8 mouse cellular contexts compared by ENCODE assay signal in the genomic region with DNA sequence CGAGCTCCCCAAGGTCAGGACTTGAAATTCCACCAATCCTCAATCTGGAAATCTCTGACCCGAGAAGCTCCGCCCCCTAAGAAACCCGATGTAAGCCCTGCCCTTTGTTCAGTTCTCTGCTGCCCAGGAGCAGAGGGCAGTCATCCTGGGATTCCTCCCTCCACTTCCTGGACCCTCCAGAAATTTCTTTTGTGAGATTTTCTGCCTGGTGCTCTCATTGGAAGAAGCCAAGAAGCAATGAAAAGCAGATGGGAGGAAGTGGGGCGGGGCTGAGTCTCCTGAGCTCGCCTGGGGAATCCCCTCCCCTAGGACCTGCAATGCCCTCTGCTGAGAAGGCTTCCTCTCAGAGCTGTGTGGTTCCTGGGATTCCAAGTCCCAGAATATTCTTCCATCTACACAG. TPM values are rescaled to one million over a fixed set of nuclear protein-coding genes. Genes with fewer than 3 reads are reported as not detected.
DNase-seq lines count a peak whose midpoint lies in the region; ATAC-seq and TF ChIP-seq lines count a peak whose summit lies in the region.

No protein-coding gene starts in this region.

- no peak overlapping the region for H3K27ac ChIP-seq in heart, postnatal 0 days (ENCODE audit: low read depth)
- H3K27ac ChIP-seq in liver, embryonic 16.5 days (ENCODE audit: low read length), result no peak overlapping the region
- H3K27ac ChIP-seq in stomach, embryonic 14.5 days (ENCODE audit: low read length), result no peak overlapping the region

- TF ChIP-seq POLR2A in brain, embryonic 14.5 days (IDR thresholded peaks at IDR 0.05; ENCODE audit: borderline replicate concordance, extremely low read depth, insufficient read depth, insufficient read length, poor library complexity, severe bottlenecking), result no peak

- no peak for TF ChIP-seq CTCF in brain, embryonic 14.5 days (IDR thresholded peaks at IDR 0.05; ENCODE audit: borderline replicate concordance, extremely low read depth, insufficient read depth, insufficient read length)
- TF ChIP-seq CTCF in heart, postnatal 0 days (IDR thresholded peaks at IDR 0.05; ENCODE audit: low read depth), result no peak

- DNase-seq in kidney, adult 9 months, result peak; percentile 67
- DNase-seq in kidney, adult 18-20 months, result no peak
- DNase-seq in brain, embryonic 14.5 days (ENCODE audit: low read depth), result peak; percentile 43
- DNase-seq in heart, postnatal 0 days (ENCODE audit: low spot score), result no peak
- DNase-seq in ovary, postnatal 36 days (ENCODE audit: low spot score), result no peak
- DNase-seq in layer of hippocampus, postnatal 36 days, result no peak

- H3K9ac ChIP-seq in heart, postnatal 0 days (replicated peaks; ENCODE audit: low read depth, low read length), result no peak overlapping the region
- no peak overlapping the region for H3K9ac ChIP-seq in liver, embryonic 16.5 days (ENCODE audit: low read depth, low read length)
- no peak overlapping the region for H3K9ac ChIP-seq in stomach, embryonic 14.5 days (replicated peaks; ENCODE audit: low read depth, low read length)

- 0 out of 2 replicates have a peak, but pooled peaks cover 6% of the 10 kb centered on the region for H3K27me3 ChIP-seq in heart, postnatal 0 days (ENCODE audit: control insufficient read depth, insufficient read depth, low read length)
- H3K27me3 ChIP-seq in liver, embryonic 16.5 days (ENCODE audit: control insufficient read depth, insufficient read depth, low read depth, low read length), result peaks cover 26% of the 10 kb centered on the region
- H3K27me3 ChIP-seq in stomach, embryonic 14.5 days (ENCODE audit: control insufficient read depth, insufficient read depth, low read length), result no peaks in the 10 kb centered on the region

- H3K4me2 ChIP-seq in heart, postnatal 0 days (ENCODE audit: low read depth, low read length), result peak overlapping the region; percentile 39; the same call in 1 of the 2 replicates
- H3K4me2 ChIP-seq in liver, embryonic 16.5 days (ENCODE audit: low read depth, low read length), result peak overlapping the region; percentile 27; the same call in 1 of the 2 replicates
- H3K4me2 ChIP-seq in stomach, embryonic 14.5 days (replicated peaks; ENCODE audit: low read depth, low read length), result peak overlapping the region; percentile 25

- no peak for TF ChIP-seq EP300 in heart, postnatal 0 days (IDR thresholded peaks at IDR 0.05; ENCODE audit: low read depth)

- H3K36me3 ChIP-seq in heart, postnatal 0 days (replicated peaks; ENCODE audit: control insufficient read depth, insufficient read depth, low read length), result no peaks in the 10 kb centered on the region
- H3K36me3 ChIP-seq in liver, embryonic 16.5 days (ENCODE audit: control insufficient read depth, insufficient read depth), result no peaks in the 10 kb centered on the region
- H3K36me3 ChIP-seq in stomach, embryonic 14.5 days (ENCODE audit: control insufficient read depth, insufficient read depth, low read length), result no peaks in the 10 kb centered on the region

- H3K9me3 ChIP-seq in heart, postnatal 0 days (replicated peaks; ENCODE audit: control insufficient read depth, low read length), result no peaks in the 10 kb centered on the region
- no peaks in the 10 kb centered on the region for H3K9me3 ChIP-seq in liver, embryonic 16.5 days (replicated peaks; ENCODE audit: control insufficient read depth, low read length)
- no peaks in the 10 kb centered on the region for H3K9me3 ChIP-seq in stomach, embryonic 14.5 days (ENCODE audit: control insufficient read depth, low read depth, low read length)

- ATAC-seq in heart, postnatal 0 days (ENCODE audit: insufficient read depth, low read depth), result peak; percentile 32
- 0 out of 2 replicates have a peak, but pooled peaks have one; percentile 16 for ATAC-seq in liver, embryonic 16.5 days (ENCODE audit: low read depth)
- ATAC-seq in stomach, embryonic 14.5 days (ENCODE audit: insufficient number of reproducible peaks, insufficient read depth, low FRiP score, low read depth), result peak; percentile 28; the same call in 1 of the 2 replicates

- H3K4me3 ChIP-seq in heart, postnatal 0 days (ENCODE audit: low read depth, low read length), result peak overlapping the region; percentile 22; the same call in 1 of the 2 replicates
- H3K4me3 ChIP-seq in liver, embryonic 16.5 days (ENCODE audit: low read depth, low read length), result peak overlapping the region; percentile 26
- peak overlapping the region; percentile 5; the same call in 1 of the 2 replicates for H3K4me3 ChIP-seq in stomach, embryonic 14.5 days (ENCODE audit: low read depth, low read length)

- peaks cover 6% of the 10 kb centered on the region; the same call in 1 of the 2 replicates for H3K4me1 ChIP-seq in heart, postnatal 0 days (ENCODE audit: control insufficient read depth, insufficient read depth)
- no peaks in the 10 kb centered on the region; the same call in 1 of the 2 replicates for H3K4me1 ChIP-seq in liver, embryonic 16.5 days (ENCODE audit: control insufficient read depth, low read depth, low read length)
- 0 out of 2 replicates have a peak, but pooled peaks cover 3% of the 10 kb centered on the region for H3K4me1 ChIP-seq in stomach, embryonic 14.5 days (ENCODE audit: control insufficient read depth, insufficient read depth, low read length)

- WGBS in heart, postnatal 0 days, result 24% methylated on average over 6 of the region's 6 CpGs
- WGBS in liver, embryonic 16.5 days (ENCODE audit: insufficient replicate concordance), result 12% methylated on average over 6 of the region's 6 CpGs
- 22% methylated on average over 6 of the region's 6 CpGs for WGBS in stomach, embryonic 14.5 days

RNA-seq across cellular contexts. Expression of a gene that starts 2.9 kb away (rescaled TPM):
- 5.6 and 8.7 TPM in 2 replicates for polyA plus RNA-seq in brain, embryonic 14.5 days (2012; rRNA removed)
- not detected in 2 replicates for total RNA-seq in heart, postnatal 0 days (2014; rRNA removed; ENCODE audit: low replicate concordance)
- polyA plus RNA-seq in heart, postnatal 0 days (2015; fragmentation: Nextera tagmentation; extraction: Ambion mirVana), result 0.95 TPM in 1 of 2 replicates, not detected in the other
- not detected in 2 replicates for polyA plus RNA-seq in liver, embryonic 16.5 days (2015; fragmentation: Nextera tagmentation; extraction: Ambion mirVana)
- polyA plus RNA-seq in stomach, embryonic 14.5 days (2014; fragmentation: Nextera tagmentation; extraction: Ambion mirVana), result 0.32 and 0.35 TPM in 2 replicates
- 1 to 10 TPM in 1 of 2 experiments, under 1 TPM in 1; 1.00 to 3.5 TPM for total RNA-seq in layer of hippocampus, postnatal 36 days (2021)

RNA-seq across cellular contexts. Expression of a gene that starts 13.0 kb away (rescaled TPM):
- polyA plus RNA-seq in brain, embryonic 14.5 days (2012; rRNA removed), result 48.6 and 69.6 TPM in 2 replicates
- 1.7 and 4.1 TPM in 2 replicates for total RNA-seq in heart, postnatal 0 days (2014; rRNA removed; ENCODE audit: low replicate concordance)
- 1.3 and 1.5 TPM in 2 replicates for polyA plus RNA-seq in heart, postnatal 0 days (2015; fragmentation: Nextera tagmentation; extraction: Ambion mirVana)
- polyA plus RNA-seq in liver, embryonic 16.5 days (2015; fragmentation: Nextera tagmentation; extraction: Ambion mirVana), result 0.40 and 0.43 TPM in 2 replicates
- polyA plus RNA-seq in stomach, embryonic 14.5 days (2014; fragmentation: Nextera tagmentation; extraction: Ambion mirVana), result 9.5 and 9.7 TPM in 2 replicates
- 1,000 to 10,000 TPM in 1 of 2 experiments, 100 to 1,000 TPM in 1; 956 to 1,045 TPM for total RNA-seq in layer of hippocampus, postnatal 36 days (2021)

RNA-seq across cellular contexts. Expression of a gene that starts 26.0 kb away (rescaled TPM):
- polyA plus RNA-seq in brain, embryonic 14.5 days (2012; rRNA removed), result 5.3 and 5.7 TPM in 2 replicates
- total RNA-seq in heart, postnatal 0 days (2014; rRNA removed; ENCODE audit: low replicate concordance), result 5.9 and 17.6 TPM in 2 replicates
- 7.0 and 7.7 TPM in 2 replicates for polyA plus RNA-seq in heart, postnatal 0 days (2015; fragmentation: Nextera tagmentation; extraction: Ambion mirVana)
- 8.6 and 9.1 TPM in 2 replicates for polyA plus RNA-seq in liver, embryonic 16.5 days (2015; fragmentation: Nextera tagmentation; extraction: Ambion mirVana)
- polyA plus RNA-seq in stomach, embryonic 14.5 days (2014; fragmentation: Nextera tagmentation; extraction: Ambion mirVana), result 7.4 and 8.0 TPM in 2 replicates
- 1 to 10 TPM; 2.9 to 3.1 TPM for total RNA-seq in layer of hippocampus, postnatal 36 days (2021)

RNA-seq across cellular contexts. Expression of a gene that starts 26.1 kb away (rescaled TPM):
- 62.8 and 136 TPM in 2 replicates for polyA plus RNA-seq in brain, embryonic 14.5 days (2012; rRNA removed)
- 7.8 and 8.5 TPM in 2 replicates for total RNA-seq in heart, postnatal 0 days (2014; rRNA removed; ENCODE audit: low replicate concordance)
- polyA plus RNA-seq in heart, postnatal 0 days (2015; fragmentation: Nextera tagmentation; extraction: Ambion mirVana), result 5.4 and 6.0 TPM in 2 replicates
- polyA plus RNA-seq in liver, embryonic 16.5 days (2015; fragmentation: Nextera tagmentation; extraction: Ambion mirVana), result 1.3 and 1.7 TPM in 2 replicates
- 15.0 and 18.5 TPM in 2 replicates for polyA plus RNA-seq in stomach, embryonic 14.5 days (2014; fragmentation: Nextera tagmentation; extraction: Ambion mirVana)
- total RNA-seq in layer of hippocampus, postnatal 36 days (2021), result 100 to 1,000 TPM; 139 to 170 TPM

RNA-seq across cellular contexts. Expression of a gene that starts 26.6 kb away (rescaled TPM):
- not detected in 2 replicates for polyA plus RNA-seq in brain, embryonic 14.5 days (2012; rRNA removed)
- total RNA-seq in heart, postnatal 0 days (2014; rRNA removed; ENCODE audit: low replicate concordance), result not detected in 2 replicates
- not detected in 2 replicates for polyA plus RNA-seq in heart, postnatal 0 days (2015; fragmentation: Nextera tagmentation; extraction: Ambion mirVana)
- not detected in 2 replicates for polyA plus RNA-seq in liver, embryonic 16.5 days (2015; fragmentation: Nextera tagmentation; extraction: Ambion mirVana)
- not detected in 2 replicates for polyA plus RNA-seq in stomach, embryonic 14.5 days (2014; fragmentation: Nextera tagmentation; extraction: Ambion mirVana)
- not detected for total RNA-seq in layer of hippocampus, postnatal 36 days (2021)

Comparison
In these comparisons a context has a peak if more than half of its experiments do, and no peak if none do; other contexts are left out.
1. DNase-seq: peak in kidney, adult 9 months (single experiment) and brain, embryonic 14.5 days (single experiment); none in kidney, adult 18-20 months (single experiment), heart, postnatal 0 days (single experiment), ovary, postnatal 36 days (single experiment) and layer of hippocampus, postnatal 36 days (0 of 2).
2. Peak in every context shown above with its lines, with median percentiles within 50 percentile points of each other: ATAC-seq, H3K4me2 ChIP-seq and H3K4me3 ChIP-seq.